Mouse (Mus musculus): ENCODE data around the gene Aldh1l1.

- TF ChIP-seq CTCF (IDR thresholded peaks at IDR 0.05; ENCODE audit: low read depth, low read length) = no peak
- no peak for TF ChIP-seq POLR2A (IDR thresholded peaks at IDR 0.05; ENCODE audit: extremely low read depth, insufficient read depth, low read length)
Observed at GRCm38 (mm10) chr6:90494155-90494554, 7.9 kb downstream of the Aldh1l1 start.

Data from liver, adult 2 months (tissue).